Mouse (Mus musculus): ENCODE results near the gene Sh3bp5l.

GRCm38 (mm10) chr11:58297396-58297795, 33.1 kb upstream of the Sh3bp5l start:
- TF ChIP-seq CTCF (IDR thresholded peaks at IDR 0.05; ENCODE audit: low read depth, low read length) (no peak), GATA2 (IDR thresholded peaks at IDR 0.05; ENCODE audit: borderline replicate concordance, low read depth, low read length) (no peak)

Data from G1E (cell line).